Mouse (Mus musculus) ES-E14 (cell line): Measurements from ENCODE around the gene Kif13a.

Experiments
- CHD2 ChIP-seq: IDR thresholded peaks from 2 replicates; pipeline ENCODE4 v1.6.1; 2014; ENCODE audit warnings: mild to moderate bottlenecking, low read depth, low read length, inconsistent platforms
- HCFC1 ChIP-seq: IDR thresholded peaks from 2 replicates; pipeline ENCODE4 v1.6.1; 2012; ENCODE audit warnings: low read length, inconsistent platforms, borderline replicate concordance; ENCODE audit not compliant: insufficient read depth
- MAFK ChIP-seq: IDR thresholded peaks from 2 replicates; pipeline ENCODE4 v1.6.1; 2014; ENCODE audit warnings: mild to moderate bottlenecking, low read depth, low read length, inconsistent platforms; ENCODE audit not compliant: insufficient read depth
- ZC3H11A ChIP-seq: IDR thresholded peaks from 2 replicates; pipeline ENCODE4 v1.6.1; 2012; ENCODE audit warnings: low read depth, mild to moderate bottlenecking, inconsistent platforms, low read length, borderline replicate concordance
- ZNF384 ChIP-seq: IDR thresholded peaks from 2 replicates; pipeline ENCODE4 v1.6.1; 2012; ENCODE audit warnings: low read depth, low read length, inconsistent platforms

DNA sequence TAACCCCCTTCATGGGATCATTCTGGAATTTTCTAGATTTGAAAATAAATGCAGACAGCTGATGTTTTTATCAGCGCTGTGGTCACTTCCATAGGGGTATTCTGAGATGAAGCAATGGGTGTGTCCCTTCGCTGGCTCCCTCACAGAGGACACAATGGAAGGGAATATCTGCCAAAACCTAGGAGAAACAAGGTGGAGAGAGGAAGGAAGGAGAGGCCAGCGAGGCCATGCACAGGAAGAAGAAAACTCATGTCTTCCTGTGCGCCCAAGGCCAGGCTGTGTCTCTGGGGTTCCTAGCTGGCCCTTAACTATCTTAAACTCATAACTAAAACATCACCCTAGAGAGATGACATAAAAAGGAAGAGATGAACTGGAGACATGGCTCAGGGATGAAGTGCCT is 52.6 kb downstream of the Kif13a start:
- TF ChIP-seq MAFK (no peak), ZC3H11A (no peak), CHD2 (no peak), HCFC1 (no peak), ZNF384 (no peak)
